Mouse (Mus musculus) cortical plate, adult 2 months (tissue): Measurements from ENCODE around the gene Fam162a.

Experiments used
- CTCF ChIP-seq: fragments of 200-500 bp; IDR thresholded peaks from 2 replicates; pipeline ENCODE4 v1.5.1; 2011; ENCODE audit warnings: mild to moderate bottlenecking, control low read depth, low read length; ENCODE audit not compliant: insufficient read depth; ENCODE audit errors: extremely low read depth
- POLR2A ChIP-seq: fragments of 200-500 bp; IDR thresholded peaks from 2 replicates; pipeline ENCODE4 v1.6.1; 2011; ENCODE audit warnings: mild to moderate bottlenecking, low read length, control low read depth; ENCODE audit not compliant: insufficient read depth; ENCODE audit errors: extremely low read depth

GRCm38 (mm10) chr16:36047538-36047937 lies 23.9 kb downstream of the Fam162a start:
- no peak for TF ChIP-seq CTCF
- no peak for TF ChIP-seq POLR2A
